Mouse (Mus musculus) kidney, adult 2 months (tissue): ENCODE measurements at regions not wholly inside any gene's neighbourhood (a gene's known extent, or its start where the extent isn't known, plus 50 kb on each side); places are given as distances from the start of the nearest gene placed in this dataset.

Source experiments
- CTCF ChIP-seq: fragments of 200-500 bp; conservative IDR thresholded peaks from 2 replicates; pipeline ENCODE4 v1.5.1; 2011; ENCODE audit warnings: low read depth, mild to moderate bottlenecking, control low read depth, low read length, moderate library complexity, mixed read lengths; ENCODE audit not compliant: insufficient read depth, insufficient read length
- POLR2A ChIP-seq: fragments of 200-500 bp; IDR thresholded peaks from one replicate; pipeline ENCODE4 v1.6.1; 2011; ENCODE audit warnings: low read depth, low read length, control low read depth

DNA sequence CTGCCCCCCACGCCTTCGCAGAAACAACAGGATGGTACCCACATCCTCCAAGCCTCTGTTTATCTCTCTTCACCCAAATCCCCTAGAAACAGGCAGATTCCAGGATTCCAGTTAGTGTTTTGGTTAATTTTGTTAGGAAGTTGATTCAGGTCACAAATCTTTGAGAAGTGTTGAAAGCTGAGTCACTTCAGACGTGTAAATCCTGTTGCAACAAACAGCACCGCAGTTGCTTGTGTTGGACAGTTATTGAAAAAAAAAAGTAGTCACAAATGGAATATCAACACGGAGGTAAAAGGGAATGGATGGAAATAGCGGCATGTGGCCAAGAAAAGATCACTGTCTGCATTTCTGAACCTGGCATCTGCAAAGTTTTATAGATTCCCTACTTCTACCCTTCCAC lies 831.0 kb downstream of the Kcnj2 start:
- TF ChIP-seq CTCF, result no peak
- no peak for TF ChIP-seq POLR2A
